Mouse (Mus musculus): ENCODE results near the gene Mgst2. TPM values are rescaled to one million over a fixed set of nuclear protein-coding genes. Genes with fewer than 3 reads are reported as not detected.
A peak's percentile ranks its signal among the peaks of the same experiment; 100 is the strongest.

Gene Mgst2
- polyA plus RNA-seq, 1 experiment: 3.6 TPM

DNA sequence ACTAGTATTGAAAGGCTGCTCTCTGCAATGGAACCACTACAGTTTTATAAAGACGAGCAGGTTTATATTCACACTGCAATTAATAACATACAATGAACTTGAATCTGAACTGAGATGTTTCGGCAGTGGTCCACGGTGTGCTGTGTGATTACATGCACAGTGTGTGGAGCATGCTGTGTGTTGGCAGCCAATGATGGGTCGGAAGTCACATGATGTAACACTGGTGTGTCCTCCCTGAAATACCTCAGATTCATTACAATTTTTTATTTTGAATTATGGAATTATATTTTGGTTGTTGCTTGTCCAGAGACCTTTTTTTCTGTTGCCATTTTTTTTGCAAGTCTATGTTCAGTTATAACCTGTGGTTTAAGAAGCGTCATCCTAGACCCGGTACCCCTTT lies 22.8 kb upstream of the Mgst2 start:
- no peaks in the 10 kb centered on the region for H3K36me3 ChIP-seq (ENCODE audit: control insufficient read depth, insufficient read depth)
- TF ChIP-seq MYOD1 (IDR thresholded peaks at IDR 0.05; ENCODE audit: control insufficient read depth, insufficient read length, low read depth) (no peak), FOSL1 (IDR thresholded peaks at IDR 0.05; ENCODE audit: insufficient read depth, low read length, poor library complexity, severe bottlenecking) (no peak), CTCF (IDR thresholded peaks at IDR 0.05; ENCODE audit: control insufficient read depth, insufficient read depth, insufficient read length) (no peak), CEBPB (IDR thresholded peaks at IDR 0.05; ENCODE audit: low read depth) (no peak), USF1 (IDR thresholded peaks at IDR 0.05; ENCODE audit: low read depth) (no peak)
- H3K79me2 ChIP-seq (ENCODE audit: control insufficient read depth, insufficient read depth): no peaks in the 10 kb centered on the region
- no peaks in the 10 kb centered on the region for H3K27me3 ChIP-seq (ENCODE audit: control insufficient read depth, insufficient read depth, insufficient read length)
- no peaks in the 10 kb centered on the region for H3K79me3 ChIP-seq (ENCODE audit: low read depth)
- H3ac ChIP-seq (ENCODE audit: control insufficient read depth, insufficient read length, low read depth): no peak overlapping the region
- H3K4me3 ChIP-seq (ENCODE audit: insufficient read depth, poor library complexity, severe bottlenecking): no peak overlapping the region

DNA sequence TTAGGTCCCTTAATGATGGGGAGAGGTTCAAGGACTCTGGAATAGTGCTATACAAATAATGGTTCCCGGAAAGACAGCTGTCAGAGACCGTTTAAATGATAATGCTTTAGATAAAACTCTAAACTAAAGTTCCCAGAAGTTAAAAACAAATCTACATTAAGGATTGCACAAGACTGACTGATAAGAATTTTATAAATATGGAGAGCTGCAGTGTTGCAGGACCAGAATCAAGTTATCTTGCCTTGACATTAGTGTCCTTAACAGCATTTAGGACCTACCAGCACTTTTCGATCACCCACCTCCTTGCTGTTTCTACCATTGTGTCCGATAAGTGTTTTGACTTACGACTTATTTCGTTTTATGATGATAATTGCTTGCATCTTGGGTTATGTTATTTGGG lies 21.9 kb upstream of the Mgst2 start:
- H3K36me3 ChIP-seq (ENCODE audit: control insufficient read depth, insufficient read depth): no peaks in the 10 kb centered on the region
- no peaks in the 10 kb centered on the region for H3K27me3 ChIP-seq (ENCODE audit: control insufficient read depth, insufficient read depth, insufficient read length)
- H3ac ChIP-seq (ENCODE audit: control insufficient read depth, insufficient read length, low read depth): no peak overlapping the region
- H3K79me3 ChIP-seq (ENCODE audit: low read depth): no peaks in the 10 kb centered on the region
- no peak overlapping the region for H3K4me3 ChIP-seq (ENCODE audit: insufficient read depth, poor library complexity, severe bottlenecking)
- no peaks in the 10 kb centered on the region for H3K79me2 ChIP-seq (ENCODE audit: control insufficient read depth, insufficient read depth)
- TF ChIP-seq USF1 (IDR thresholded peaks at IDR 0.05; ENCODE audit: low read depth) (no peak), CEBPB (IDR thresholded peaks at IDR 0.05; ENCODE audit: low read depth) (no peak), CTCF (IDR thresholded peaks at IDR 0.05; ENCODE audit: control insufficient read depth, insufficient read depth, insufficient read length) (no peak), MAX (IDR thresholded peaks at IDR 0.05) (no peak), FOSL1 (IDR thresholded peaks at IDR 0.05; ENCODE audit: insufficient read depth, low read length, poor library complexity, severe bottlenecking) (no peak), MYOD1 (IDR thresholded peaks at IDR 0.05; ENCODE audit: control insufficient read depth, insufficient read length, low read depth) (no peak)

DNA sequence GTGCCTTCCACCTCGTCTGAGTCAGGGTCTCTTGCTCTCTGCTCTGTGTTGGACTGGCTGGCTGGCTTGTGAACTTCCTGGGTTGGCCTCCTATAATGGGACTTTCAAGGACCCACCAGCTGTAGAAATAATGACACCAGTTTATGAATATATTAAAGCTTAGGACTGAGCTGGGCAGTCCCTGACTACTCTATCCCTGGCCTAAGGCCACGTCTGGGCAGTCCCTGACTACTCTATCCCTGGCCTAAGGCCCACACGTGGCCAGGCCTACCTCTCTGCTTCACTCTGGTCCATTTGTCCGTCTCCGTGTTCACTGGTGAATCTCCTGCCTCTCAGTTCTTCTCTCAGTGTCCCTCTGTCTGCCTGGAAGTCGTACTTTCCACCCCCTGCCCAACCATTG lies 14.7 kb upstream of the Mgst2 start:
- TF ChIP-seq CTCF (IDR thresholded peaks at IDR 0.05; ENCODE audit: control insufficient read depth, insufficient read depth, insufficient read length) (no peak), MYOD1 (IDR thresholded peaks at IDR 0.05; ENCODE audit: control insufficient read depth, insufficient read length, low read depth) (no peak), MAX (IDR thresholded peaks at IDR 0.05) (no peak), USF1 (IDR thresholded peaks at IDR 0.05; ENCODE audit: low read depth) (no peak), CEBPB (IDR thresholded peaks at IDR 0.05; ENCODE audit: low read depth) (no peak), FOSL1 (IDR thresholded peaks at IDR 0.05; ENCODE audit: insufficient read depth, low read length, poor library complexity, severe bottlenecking) (no peak), MYOG (IDR thresholded peaks at IDR 0.05; ENCODE audit: control insufficient read depth, extremely low read depth, insufficient read length) (no peak)
- H3K36me3 ChIP-seq (ENCODE audit: control insufficient read depth, insufficient read depth): no peaks in the 10 kb centered on the region
- no peaks in the 10 kb centered on the region for H3K79me2 ChIP-seq (ENCODE audit: control insufficient read depth, insufficient read depth)
- H3K4me3 ChIP-seq (ENCODE audit: insufficient read depth, poor library complexity, severe bottlenecking): no peak overlapping the region
- no peaks in the 10 kb centered on the region for H3K79me3 ChIP-seq (ENCODE audit: low read depth)
- no peak overlapping the region for H3ac ChIP-seq (ENCODE audit: control insufficient read depth, insufficient read length, low read depth)
- no peaks in the 10 kb centered on the region for H3K27me3 ChIP-seq (ENCODE audit: control insufficient read depth, insufficient read depth, insufficient read length)

DNA sequence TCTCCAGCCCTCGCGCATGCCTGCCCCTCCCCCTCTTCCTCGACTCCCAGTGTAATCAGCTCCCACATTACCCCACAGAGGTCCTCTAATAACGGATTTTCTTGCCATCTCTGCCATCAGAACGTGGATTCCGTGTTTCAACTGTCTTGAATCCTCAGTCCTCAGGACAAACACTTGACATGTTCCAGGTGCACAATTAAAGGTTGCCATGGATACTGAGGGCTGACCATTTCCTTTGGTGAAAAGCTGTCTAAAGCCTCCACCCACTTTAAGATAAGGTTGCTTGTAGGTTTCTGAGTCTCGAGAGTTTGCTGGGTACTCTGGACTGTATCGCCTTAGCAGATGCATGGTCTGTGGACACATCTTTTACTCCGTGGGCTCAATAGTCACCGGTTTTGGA lies 13.9 kb upstream of the Mgst2 start:
- no peak overlapping the region for H3ac ChIP-seq (ENCODE audit: control insufficient read depth, insufficient read length, low read depth)
- no peaks in the 10 kb centered on the region for H3K27me3 ChIP-seq (ENCODE audit: control insufficient read depth, insufficient read depth, insufficient read length)
- no peaks in the 10 kb centered on the region for H3K79me2 ChIP-seq (ENCODE audit: control insufficient read depth, insufficient read depth)
- H3K79me3 ChIP-seq (ENCODE audit: low read depth): no peaks in the 10 kb centered on the region
- H3K36me3 ChIP-seq (ENCODE audit: control insufficient read depth, insufficient read depth): no peaks in the 10 kb centered on the region
- TF ChIP-seq MYOG (IDR thresholded peaks at IDR 0.05; ENCODE audit: control insufficient read depth, extremely low read depth, insufficient read length): no peak
- no peak for TF ChIP-seq CEBPB (IDR thresholded peaks at IDR 0.05; ENCODE audit: low read depth)
- TF ChIP-seq MAX (IDR thresholded peaks at IDR 0.05): no peak
- TF ChIP-seq MYOD1 (IDR thresholded peaks at IDR 0.05; ENCODE audit: control insufficient read depth, insufficient read length, low read depth): no peak
- no peak for TF ChIP-seq USF1 (IDR thresholded peaks at IDR 0.05; ENCODE audit: low read depth)
- no peak for TF ChIP-seq FOSL1 (IDR thresholded peaks at IDR 0.05; ENCODE audit: insufficient read depth, low read length, poor library complexity, severe bottlenecking)
- no peak for TF ChIP-seq CTCF (IDR thresholded peaks at IDR 0.05; ENCODE audit: control insufficient read depth, insufficient read depth, insufficient read length)
- H3K4me3 ChIP-seq (ENCODE audit: insufficient read depth, poor library complexity, severe bottlenecking): no peak overlapping the region

DNA sequence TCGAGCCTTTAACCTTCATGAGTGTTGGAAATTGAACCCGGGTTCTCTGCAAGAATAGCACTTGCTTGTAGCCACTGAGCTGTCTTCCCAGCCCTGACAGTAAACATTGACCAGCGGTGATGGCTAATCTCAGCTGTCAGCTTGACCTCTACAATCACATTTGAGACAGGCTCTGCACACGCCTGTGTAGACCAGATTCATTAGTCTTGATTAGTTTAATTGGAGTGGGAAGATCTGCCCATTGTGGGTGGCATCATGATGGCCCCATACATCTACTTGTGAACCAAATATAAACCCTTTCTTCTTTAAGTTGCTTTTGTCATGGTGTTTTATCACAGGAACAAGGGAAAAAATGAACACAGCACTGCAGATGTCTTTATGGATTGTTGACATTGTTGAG lies 12.8 kb upstream of the Mgst2 start:
- Histone ChIP-seq H3K36me3 (ENCODE audit: control insufficient read depth, insufficient read depth) (no peaks in the 10 kb centered on the region), H3K79me2 (ENCODE audit: control insufficient read depth, insufficient read depth) (no peaks in the 10 kb centered on the region), H3ac (ENCODE audit: control insufficient read depth, insufficient read length, low read depth) (no peak overlapping the region), H3K27me3 (ENCODE audit: control insufficient read depth, insufficient read depth, insufficient read length) (no peaks in the 10 kb centered on the region), H3K4me3 (ENCODE audit: insufficient read depth, poor library complexity, severe bottlenecking) (no peak overlapping the region), H3K79me3 (ENCODE audit: low read depth) (no peaks in the 10 kb centered on the region)
- TF ChIP-seq MAX (IDR thresholded peaks at IDR 0.05) (no peak), MYOD1 (IDR thresholded peaks at IDR 0.05; ENCODE audit: control insufficient read depth, insufficient read length, low read depth) (no peak), CEBPB (IDR thresholded peaks at IDR 0.05; ENCODE audit: low read depth) (no peak), FOSL1 (IDR thresholded peaks at IDR 0.05; ENCODE audit: insufficient read depth, low read length, poor library complexity, severe bottlenecking) (no peak), USF1 (IDR thresholded peaks at IDR 0.05; ENCODE audit: low read depth) (no peak), MYOG (IDR thresholded peaks at IDR 0.05; ENCODE audit: control insufficient read depth, extremely low read depth, insufficient read length) (no peak), CTCF (IDR thresholded peaks at IDR 0.05; ENCODE audit: control insufficient read depth, insufficient read depth, insufficient read length) (no peak)

DNA sequence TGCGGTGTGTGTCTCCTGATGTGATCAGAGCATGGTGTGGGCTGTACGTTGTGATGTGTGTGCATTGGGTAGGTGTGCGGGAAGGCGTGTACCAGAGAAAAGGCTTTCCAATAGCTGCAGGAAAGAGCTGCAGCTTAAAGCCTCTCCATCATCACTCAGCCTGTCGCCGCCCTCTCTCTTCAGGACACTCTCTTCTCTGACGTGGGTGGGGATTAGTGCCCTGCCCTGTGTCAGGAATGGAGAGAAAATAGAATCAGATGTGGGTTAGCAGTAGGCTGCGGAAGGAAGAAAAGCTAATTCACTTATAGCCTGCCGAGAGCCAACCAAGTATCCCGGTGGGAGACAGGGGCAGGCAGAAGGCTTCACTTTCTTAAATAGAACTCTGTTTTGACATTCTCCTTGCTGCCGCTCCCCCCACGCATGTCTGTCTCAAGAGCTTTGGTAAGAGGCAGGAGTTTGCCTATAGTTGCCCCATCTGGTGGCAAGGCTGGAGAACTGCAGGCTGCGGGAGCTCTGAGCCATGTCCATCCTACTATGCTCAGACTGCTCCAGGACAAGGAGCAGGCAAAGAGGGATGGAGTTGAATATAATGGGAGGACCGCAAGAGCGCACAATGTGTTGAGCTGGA lies 12.0 kb upstream of the Mgst2 start:
- Histone ChIP-seq H3K36me3 (ENCODE audit: control insufficient read depth, insufficient read depth) (no peaks in the 10 kb centered on the region), H3ac (ENCODE audit: control insufficient read depth, insufficient read length, low read depth) (no peak overlapping the region), H3K27me3 (ENCODE audit: control insufficient read depth, insufficient read depth, insufficient read length) (no peaks in the 10 kb centered on the region), H3K79me2 (ENCODE audit: control insufficient read depth, insufficient read depth) (no peaks in the 10 kb centered on the region), H3K4me3 (ENCODE audit: insufficient read depth, poor library complexity, severe bottlenecking) (no peak overlapping the region), H3K79me3 (ENCODE audit: low read depth) (no peaks in the 10 kb centered on the region)
- TF ChIP-seq CTCF (IDR thresholded peaks at IDR 0.05; ENCODE audit: control insufficient read depth, insufficient read depth, insufficient read length): peak; percentile 82
- no peak for TF ChIP-seq MYOD1 (IDR thresholded peaks at IDR 0.05; ENCODE audit: control insufficient read depth, insufficient read length, low read depth)
